Mouse (Mus musculus) bone marrow macrophage, adult 2 months (primary cell): Measurements from ENCODE around the gene Map3k5.

Experiments used
- CTCF ChIP-seq: IDR thresholded peaks from 2 replicates; pipeline ENCODE4 v1.5.1; 2012; ENCODE audit warnings: low read depth, mild to moderate bottlenecking, low read length, moderate library complexity
- POLR2A ChIP-seq: IDR thresholded peaks from 2 replicates; pipeline ENCODE4 v1.6.1; 2012; ENCODE audit warnings: mild to moderate bottlenecking, low read depth, low read length, borderline replicate concordance

GRCm38 (mm10) chr10:19907246-19907804 is 26.9 kb upstream of the Map3k5 start, which contains the start of gene Pex7:
- TF ChIP-seq CTCF (peak; percentile 78), POLR2A (no peak)
